Mouse (Mus musculus) testis, adult 2 months (tissue): Measurements from ENCODE around the gene Rab37.

ENCODE experiments used
- CTCF ChIP-seq: fragments of 200-500 bp; IDR thresholded peaks from 2 replicates; pipeline ENCODE4 v1.5.1; 2012; ENCODE audit warnings: low read depth, mild to moderate bottlenecking, inconsistent platforms, low read length, moderate library complexity; ENCODE audit not compliant: control insufficient read depth, insufficient read depth, insufficient replicate concordance
- POLR2A ChIP-seq: fragments of 200-500 bp; IDR thresholded peaks from 2 replicates; pipeline ENCODE4 v1.6.1; 2012; ENCODE audit warnings: low read depth, mild to moderate bottlenecking, inconsistent platforms, low read length, moderate library complexity; ENCODE audit not compliant: control insufficient read depth

- TF ChIP-seq CTCF (no peak), POLR2A (no peak)
Measured at GRCm38 (mm10) chr11:115179881-115180280, 88.7 kb downstream of the Rab37 start.
